Comparison of ENCODE assay signal across 12 mouse cellular contexts in genomic region chr6:47365651-47366645, GRCm38 (mm10).
A peak's percentile ranks its signal among the peaks of the same experiment; 100 is the strongest.
DNase-seq lines count a peak whose midpoint lies in the region; ATAC-seq and TF ChIP-seq lines count a peak whose summit lies in the region.
"Had no signal": no experiment of that assay in that cellular context is flagged by ENCODE, and none has a peak within 500 bp of the region (broad histone marks: within the 10 kb centered on the region; RNA-seq: fewer than 3 reads in every experiment).

No protein-coding gene starts in this region.

- H3K36me3 ChIP-seq in intestine, embryonic 14.5 days (ENCODE audit: control insufficient read depth, insufficient read depth, low read length), result no peaks in the 10 kb centered on the region
- no peaks in the 10 kb centered on the region for H3K36me3 ChIP-seq in intestine, postnatal 0 days (ENCODE audit: control insufficient read depth, insufficient read depth)
- no peaks in the 10 kb centered on the region for H3K36me3 ChIP-seq in forebrain, embryonic 13.5 days (ENCODE audit: poor library complexity, severe bottlenecking)
- no peaks in the 10 kb centered on the region for H3K36me3 ChIP-seq in midbrain, embryonic 12.5 days
- no peaks in the 10 kb centered on the region for H3K36me3 ChIP-seq in liver, postnatal 0 days (replicated peaks; ENCODE audit: insufficient read depth, low read length)
- H3K36me3 ChIP-seq: G1E; heart, embryonic 15.5 days; lung, embryonic 15.5 days had no signal

- peak; percentile 9 for DNase-seq in intestine, embryonic 14.5 days (ENCODE audit: low spot score)
- DNase-seq in embryo, embryonic 10.5 days (ENCODE audit: low spot score), result peak; percentile 71
- no peak for DNase-seq in right cerebral cortex, postnatal 10 days (ENCODE audit: low spot score in 2 of 2)
- DNase-seq in adrenal gland, adult (ENCODE audit: inconsistent age in 2 of 2, low spot score in 1 of 2), result no peak
- no peak for DNase-seq in liver, postnatal 0 days
- DNase-seq: adrenal gland, adult 8-10 months had no signal

- no peaks in the 10 kb centered on the region for H3K9me3 ChIP-seq in intestine, embryonic 14.5 days (ENCODE audit: control insufficient read depth, low read length)
- H3K9me3 ChIP-seq in intestine, postnatal 0 days (ENCODE audit: control insufficient read depth), result no peaks in the 10 kb centered on the region
- H3K9me3 ChIP-seq in forebrain, embryonic 13.5 days (replicated peaks), result no peaks in the 10 kb centered on the region
- H3K9me3 ChIP-seq in midbrain, embryonic 12.5 days, result no peaks in the 10 kb centered on the region
- no peaks in the 10 kb centered on the region for H3K9me3 ChIP-seq in liver, postnatal 0 days (ENCODE audit: low read length)
- H3K9me3 ChIP-seq: G1E; heart, embryonic 15.5 days; lung, embryonic 15.5 days had no signal

- no peak for TF ChIP-seq EP300 in liver, postnatal 0 days (IDR thresholded peaks at IDR 0.05; ENCODE audit: low read depth)

- H3K4me1 ChIP-seq in intestine, embryonic 14.5 days (replicated peaks; ENCODE audit: control insufficient read depth, insufficient read depth, low read length), result no peaks in the 10 kb centered on the region
- no peaks in the 10 kb centered on the region for H3K4me1 ChIP-seq in intestine, postnatal 0 days (replicated peaks; ENCODE audit: control insufficient read depth, insufficient read depth, low read length)
- peaks cover 30% of the 10 kb centered on the region for H3K4me1 ChIP-seq in forebrain, embryonic 13.5 days
- H3K4me1 ChIP-seq in midbrain, embryonic 12.5 days, result peaks cover 27% of the 10 kb centered on the region
- H3K4me1 ChIP-seq in liver, postnatal 0 days (ENCODE audit: insufficient read depth), result no peaks in the 10 kb centered on the region
- H3K4me1 ChIP-seq: heart, embryonic 15.5 days; lung, embryonic 15.5 days had no signal

- no peak for TF ChIP-seq CTCF in intestine, postnatal 0 days (IDR thresholded peaks at IDR 0.05; ENCODE audit: low read depth)
- TF ChIP-seq CTCF in liver, postnatal 0 days (IDR thresholded peaks at IDR 0.05; ENCODE audit: low read depth), result no peak

- H3K9ac ChIP-seq in intestine, embryonic 14.5 days (ENCODE audit: low read length), result no peak overlapping the region
- H3K9ac ChIP-seq in intestine, postnatal 0 days (ENCODE audit: low read depth, low read length), result no peak overlapping the region
- H3K9ac ChIP-seq in forebrain, embryonic 13.5 days, result no peak overlapping the region
- no peak overlapping the region for H3K9ac ChIP-seq in midbrain, embryonic 12.5 days (replicated peaks)
- no peak overlapping the region for H3K9ac ChIP-seq in liver, postnatal 0 days (replicated peaks)
- H3K9ac ChIP-seq: heart, embryonic 15.5 days; lung, embryonic 15.5 days had no signal

- ATAC-seq in intestine, embryonic 14.5 days (replicated peaks; ENCODE audit: low FRiP score, low TSS enrichment, low read depth), result no peak
- no peak for ATAC-seq in intestine, postnatal 0 days
- ATAC-seq in forebrain, embryonic 13.5 days, result peak; percentile 57
- peak; percentile 82 for ATAC-seq in midbrain, embryonic 12.5 days (ENCODE audit: low FRiP score, low read depth)
- no peak for ATAC-seq in liver, postnatal 0 days

- no peaks in the 10 kb centered on the region for H3K27me3 ChIP-seq in intestine, embryonic 14.5 days (replicated peaks; ENCODE audit: control insufficient read depth, insufficient read depth, low read length)
- no peaks in the 10 kb centered on the region for H3K27me3 ChIP-seq in intestine, postnatal 0 days (replicated peaks; ENCODE audit: control insufficient read depth, insufficient read depth, low read length)
- no peaks in the 10 kb centered on the region for H3K27me3 ChIP-seq in forebrain, embryonic 13.5 days
- H3K27me3 ChIP-seq in midbrain, embryonic 12.5 days, result no peaks in the 10 kb centered on the region
- H3K27me3 ChIP-seq in liver, postnatal 0 days (ENCODE audit: insufficient read depth, low read length), result no peaks in the 10 kb centered on the region
- H3K27me3 ChIP-seq: heart, embryonic 15.5 days; lung, embryonic 15.5 days had no signal

- H3K4me3 ChIP-seq in intestine, embryonic 14.5 days (ENCODE audit: low read depth, low read length), result no peak overlapping the region
- no peak overlapping the region for H3K4me3 ChIP-seq in intestine, postnatal 0 days (ENCODE audit: low read depth, low read length)
- H3K4me3 ChIP-seq in forebrain, embryonic 13.5 days, result no peak overlapping the region
- no peak overlapping the region for H3K4me3 ChIP-seq in midbrain, embryonic 12.5 days
- H3K4me3 ChIP-seq in liver, postnatal 0 days (ENCODE audit: low read depth, low read length), result no peak overlapping the region
- H3K4me3 ChIP-seq: heart, embryonic 15.5 days; lung, embryonic 15.5 days had no signal

- no peak overlapping the region for H3K27ac ChIP-seq in intestine, embryonic 14.5 days (ENCODE audit: low read depth)
- H3K27ac ChIP-seq in intestine, postnatal 0 days (ENCODE audit: low read depth, low read length), result no peak overlapping the region
- peak overlapping the region; percentile 85 for H3K27ac ChIP-seq in forebrain, embryonic 13.5 days
- H3K27ac ChIP-seq in midbrain, embryonic 12.5 days (replicated peaks), result peak overlapping the region; percentile 68
- H3K27ac ChIP-seq in liver, postnatal 0 days (ENCODE audit: low read depth), result no peak overlapping the region
- H3K27ac ChIP-seq: heart, embryonic 15.5 days; lung, embryonic 15.5 days had no signal

- whole genome bisulfite sequencing in intestine, embryonic 14.5 days, result 57% methylated on average over 5 of the region's 5 CpGs
- 71% methylated on average over 5 of the region's 5 CpGs for WGBS in intestine, postnatal 0 days
- WGBS in forebrain, embryonic 13.5 days, result 60% methylated on average over 5 of the region's 5 CpGs
- WGBS in midbrain, embryonic 12.5 days, result 45% methylated on average over 5 of the region's 5 CpGs
- WGBS in liver, postnatal 0 days (ENCODE audit: insufficient replicate concordance), result 62% methylated on average over 5 of the region's 5 CpGs

- no peak overlapping the region for H3K4me2 ChIP-seq in intestine, embryonic 14.5 days (ENCODE audit: low read length)
- no peak overlapping the region for H3K4me2 ChIP-seq in intestine, postnatal 0 days (replicated peaks; ENCODE audit: low read depth)
- H3K4me2 ChIP-seq in forebrain, embryonic 13.5 days, result no peak overlapping the region
- no peak overlapping the region for H3K4me2 ChIP-seq in midbrain, embryonic 12.5 days (replicated peaks)
- no peak overlapping the region for H3K4me2 ChIP-seq in liver, postnatal 0 days (ENCODE audit: low read depth, low read length)
- H3K4me2 ChIP-seq: heart, embryonic 15.5 days; lung, embryonic 15.5 days had no signal

Comparison
In these comparisons a context has a peak if more than half of its experiments do, and no peak if none do; other contexts are left out.
1. ATAC-seq: peak in forebrain, embryonic 13.5 days (single experiment) and midbrain, embryonic 12.5 days (single experiment); none in intestine, embryonic 14.5 days (single experiment), intestine, postnatal 0 days (single experiment) and liver, postnatal 0 days (single experiment).
2. DNase-seq: peak in intestine, embryonic 14.5 days (single experiment) and embryo, embryonic 10.5 days (single experiment); none in right cerebral cortex, postnatal 10 days (0 of 2), adrenal gland, adult (0 of 2) and liver, postnatal 0 days (single experiment).
3. H3K27ac ChIP-seq: peak in forebrain, embryonic 13.5 days (single experiment) and midbrain, embryonic 12.5 days (single experiment); none in intestine, embryonic 14.5 days (single experiment), intestine, postnatal 0 days (single experiment) and liver, postnatal 0 days (single experiment).